Mouse (Mus musculus): ENCODE measurements around the gene Ccdc187.

DNA sequence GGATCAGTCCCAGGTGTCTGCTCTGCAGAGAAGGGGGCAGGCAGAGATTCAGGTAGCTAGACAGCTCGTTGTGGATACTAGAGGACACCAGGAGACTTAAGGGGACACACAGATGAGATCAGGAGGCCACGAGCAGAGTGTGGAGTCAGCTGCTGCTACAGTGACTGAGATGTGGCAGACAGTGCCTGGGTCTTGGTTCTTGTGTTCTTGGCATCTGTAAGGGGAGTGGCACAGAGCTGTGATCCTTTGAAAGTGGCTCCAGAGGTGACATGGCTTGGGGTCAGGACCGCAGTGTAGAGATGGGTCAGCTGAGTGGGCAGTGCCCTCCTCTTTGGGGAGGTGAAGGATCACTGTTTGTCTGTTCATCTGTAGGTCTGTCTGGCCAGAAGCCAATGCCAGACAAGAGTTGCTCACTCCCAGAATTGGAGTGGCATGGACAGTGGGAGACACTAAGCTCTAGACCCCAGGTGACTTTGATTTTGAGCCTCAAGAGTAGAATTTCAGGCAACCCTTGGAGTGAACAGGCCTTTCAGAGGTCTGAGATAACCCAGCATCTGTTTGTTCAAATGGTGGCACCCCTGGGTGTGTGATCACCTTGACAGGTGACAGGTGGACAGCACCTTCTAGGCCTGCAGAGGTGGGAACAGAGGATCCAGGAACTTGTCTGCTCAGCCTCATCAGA lies 23.8 kb upstream of the Ccdc187 start:
- TF ChIP-seq POLR2A (IDR thresholded peaks at IDR 0.05; ENCODE audit: low read depth, low read length) = no peak
- no peak for TF ChIP-seq ZMIZ1 (IDR thresholded peaks at IDR 0.05; ENCODE audit: low read depth, low read length)
- no peak for TF ChIP-seq MYC (IDR thresholded peaks at IDR 0.05; ENCODE audit: low read depth, low read length)
- no peak for TF ChIP-seq ETS1 (conservative IDR thresholded peaks at IDR 0.05; ENCODE audit: low read depth, low read length)
- TF ChIP-seq TCF12 (IDR thresholded peaks at IDR 0.05; ENCODE audit: low read depth, low read length) = no peak
- TF ChIP-seq ELF1 (IDR thresholded peaks at IDR 0.05; ENCODE audit: low read depth, low read length) = no peak
- TF ChIP-seq JUND (conservative IDR thresholded peaks at IDR 0.05; ENCODE audit: low read depth, low read length) = no peak
- TF ChIP-seq HCFC1 (IDR thresholded peaks at IDR 0.05; ENCODE audit: low read depth, low read length) = no peak

All from CH12.LX (cell line).